Mouse (Mus musculus) liver, embryonic 15.5 days (tissue): ENCODE measurements around the gene Tmf1. TPM values are rescaled to one million over a fixed set of nuclear protein-coding genes. Genes with fewer than 3 reads are reported as not detected.

Experiments
- ATAC-seq: fragments of 200-750 bp; cut with Nextera tagmentation; 2 replicates; pipeline ENCODE4 v1.8.0; 2017; ENCODE audit warnings: moderate number of reproducible peaks, mild to moderate bottlenecking, moderate library complexity; ENCODE audit not compliant: insufficient read depth
- H3K27ac ChIP-seq: fragments of 300-500 bp; sonication (generic); replicated peaks from 2 replicates; pipeline ENCODE4 v1.5.1; 2015; ENCODE audit warnings: mild to moderate bottlenecking, inconsistent platforms
- H3K27me3 ChIP-seq: fragments of 300-500 bp; sonication (generic); 2 replicates; pipeline ENCODE4 v1.6.1; 2015; ENCODE audit warnings: mild to moderate bottlenecking, inconsistent platforms
- H3K36me3 ChIP-seq: fragments of 300-500 bp; sonication (generic); replicated peaks from 2 replicates; pipeline ENCODE4 v1.6.1; 2015; ENCODE audit warnings: moderate library complexity, mild to moderate bottlenecking, inconsistent platforms
- H3K4me1 ChIP-seq: fragments of 300-500 bp; sonication (generic); replicated peaks from 2 replicates; pipeline ENCODE4 v1.6.1; 2015; ENCODE audit warnings: inconsistent platforms
- H3K4me2 ChIP-seq: fragments of 300-500 bp; sonication (generic); 2 replicates; pipeline ENCODE4 v1.6.1; 2015; ENCODE audit warnings: moderate library complexity, mild to moderate bottlenecking, inconsistent platforms
- H3K4me3 ChIP-seq: fragments of 300-500 bp; sonication (generic); replicated peaks from 2 replicates; pipeline ENCODE4 v1.5.1; 2015; ENCODE audit warnings: mild to moderate bottlenecking, inconsistent platforms
- H3K9ac ChIP-seq: fragments of 300-500 bp; sonication (generic); 2 replicates; pipeline ENCODE4 v1.6.1; 2015; ENCODE audit warnings: moderate library complexity, mild to moderate bottlenecking, inconsistent platforms
- H3K9me3 ChIP-seq: fragments of 300-500 bp; sonication (generic); replicated peaks from 2 replicates; pipeline ENCODE4 v1.6.1; 2016; ENCODE audit warnings: inconsistent platforms
- WGBS: fragments of 180-500 bp; shearing (Covaris S2); methylation state at CpG from one replicate; pipeline ENCODE4 v1.1.7; 2015; ENCODE audit warnings: mixed read lengths; ENCODE audit not compliant: insufficient replicate concordance; 5-methylcytosine and 5-hydroxymethylcytosine counted together
- polyA plus RNA-seq: library from polyadenylated mRNA; unstranded; fragments of >200 nt; fragmentation: Nextera tagmentation; extraction: Ambion mirVana; gene quantifications from 2 replicates; pipeline ENCODE4 v1.2.1, GENCODE M21; 2015

Tmf1 gene
- polyA plus RNA-seq, 1 experiment from 2014 or later = 13.2 TPM

DNA sequence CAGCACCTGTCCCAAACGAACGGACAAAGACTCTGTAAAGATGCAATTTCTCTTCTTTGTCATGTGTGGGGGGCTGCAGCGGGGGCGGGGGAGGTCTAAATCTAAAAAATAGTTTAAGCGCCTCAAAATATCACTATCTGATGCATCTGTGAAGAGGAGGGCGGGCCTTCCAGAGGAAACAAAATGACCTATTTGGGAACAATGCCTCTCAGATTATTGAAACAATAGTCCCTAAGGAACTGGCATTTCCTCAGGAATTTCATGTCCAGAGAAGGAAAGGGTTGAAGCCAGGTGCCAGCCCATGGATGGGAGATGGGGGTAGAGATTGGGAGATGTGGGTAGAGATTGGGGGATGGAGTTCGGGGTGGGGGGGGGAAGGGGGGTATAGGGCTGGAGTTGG is 37.1 kb downstream of the Tmf1 start:
- H3K4me3 ChIP-seq = no peak overlapping the region
- no peaks in the 10 kb centered on the region; the same call in 1 of the 2 replicates for H3K36me3 ChIP-seq
- H3K4me2 ChIP-seq = no peak overlapping the region
- WGBS = 61% methylated on average over 7 of the region's 7 CpGs
- H3K27ac ChIP-seq = no peak overlapping the region
- no peaks in the 10 kb centered on the region for H3K9me3 ChIP-seq
- H3K27me3 ChIP-seq = no peaks in the 10 kb centered on the region
- H3K9ac ChIP-seq = no peak overlapping the region
- ATAC-seq = no peak
- no peaks in the 10 kb centered on the region for H3K4me1 ChIP-seq

DNA sequence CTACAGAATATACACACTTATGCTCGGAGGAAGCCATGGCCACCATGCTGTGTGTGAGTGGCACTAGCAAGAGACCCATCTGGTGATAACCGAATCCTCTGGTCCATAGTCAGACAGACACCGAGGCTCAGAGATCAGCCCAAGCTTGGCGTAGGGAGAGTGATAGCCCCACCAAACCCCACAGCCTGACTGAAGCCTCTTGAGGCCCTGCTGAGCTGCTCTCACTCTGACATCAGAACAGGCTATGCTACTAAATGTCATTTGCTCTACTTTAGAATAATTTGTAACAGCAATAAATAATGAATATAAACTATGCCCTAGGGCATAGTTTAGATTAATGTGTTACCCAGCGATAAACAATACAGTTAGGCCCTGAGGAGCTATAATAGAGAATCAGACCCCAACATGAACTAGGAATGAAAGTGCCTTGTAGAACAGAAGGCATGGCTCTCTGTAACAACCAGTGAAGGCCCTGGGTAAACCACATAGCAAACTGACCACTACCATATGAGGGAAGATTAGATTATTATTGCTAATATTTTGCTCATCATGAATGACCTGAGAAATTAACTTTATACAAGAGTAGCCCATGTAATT is 46.1 kb downstream of the Tmf1 start:
- Histone ChIP-seq H3K27ac (no peak overlapping the region), H3K4me1 (no peaks in the 10 kb centered on the region), H3K27me3 (no peaks in the 10 kb centered on the region), H3K36me3 (no peaks in the 10 kb centered on the region), H3K9ac (no peak overlapping the region), H3K9me3 (no peaks in the 10 kb centered on the region), H3K4me3 (no peak overlapping the region), H3K4me2 (no peak overlapping the region)
- no peak for ATAC-seq
- 71% methylated on average over 5 of the region's 5 CpGs for WGBS

DNA sequence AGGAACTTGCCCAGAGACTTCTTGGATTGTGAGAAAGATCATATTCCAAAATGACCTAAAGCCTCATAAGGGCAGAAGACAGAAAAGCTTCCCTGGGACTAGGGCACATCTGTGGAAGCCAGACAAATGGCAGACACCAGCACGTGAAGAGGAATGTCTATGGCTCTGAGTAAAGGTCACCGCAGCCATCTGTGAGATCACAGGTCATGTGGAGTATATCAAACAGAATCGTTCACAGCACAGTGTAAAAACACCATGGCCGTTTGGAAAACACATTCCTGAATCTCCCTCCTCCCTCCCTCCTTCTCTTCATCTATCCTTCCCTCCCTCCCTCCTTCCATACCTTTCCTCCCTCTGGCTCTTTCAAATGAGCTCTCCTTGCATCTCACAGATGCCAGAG is 47.1 kb downstream of the Tmf1 start:
- no peak for ATAC-seq
- no peaks in the 10 kb centered on the region for H3K27me3 ChIP-seq
- no peak overlapping the region for H3K27ac ChIP-seq
- H3K9ac ChIP-seq = no peak overlapping the region
- no peaks in the 10 kb centered on the region for H3K9me3 ChIP-seq
- no peak overlapping the region for H3K4me3 ChIP-seq
- H3K4me2 ChIP-seq = no peak overlapping the region
- no peaks in the 10 kb centered on the region for H3K36me3 ChIP-seq
- WGBS = 70% methylated on average over 4 of the region's 4 CpGs
- H3K4me1 ChIP-seq = no peaks in the 10 kb centered on the region

DNA sequence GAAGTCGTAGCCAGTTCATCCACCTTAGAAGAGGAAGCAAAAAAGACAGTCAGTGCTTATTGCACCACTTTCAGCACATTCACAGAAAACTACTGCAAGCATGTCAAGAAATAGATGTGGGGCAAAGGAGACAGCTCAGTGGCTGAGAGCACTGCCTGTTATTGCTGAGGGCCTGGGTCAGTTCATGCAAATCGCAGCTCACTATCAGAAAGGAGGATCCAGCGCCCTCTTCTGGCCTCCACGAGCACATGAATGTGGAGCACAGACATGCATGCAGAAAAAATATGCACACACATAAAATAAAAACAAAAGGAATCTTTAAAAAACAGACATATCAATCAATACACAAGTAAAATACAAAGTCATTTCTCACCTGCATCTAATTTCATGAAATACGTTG is 47.9 kb downstream of the Tmf1 start:
- Histone ChIP-seq H3K27ac (no peak overlapping the region), H3K27me3 (no peaks in the 10 kb centered on the region), H3K4me1 (no peaks in the 10 kb centered on the region), H3K36me3 (no peaks in the 10 kb centered on the region), H3K9me3 (no peaks in the 10 kb centered on the region), H3K4me3 (no peak overlapping the region), H3K9ac (no peak overlapping the region), H3K4me2 (no peak overlapping the region)
- no peak for ATAC-seq
- 60% methylated on average over 5 of the region's 5 CpGs for WGBS

DNA sequence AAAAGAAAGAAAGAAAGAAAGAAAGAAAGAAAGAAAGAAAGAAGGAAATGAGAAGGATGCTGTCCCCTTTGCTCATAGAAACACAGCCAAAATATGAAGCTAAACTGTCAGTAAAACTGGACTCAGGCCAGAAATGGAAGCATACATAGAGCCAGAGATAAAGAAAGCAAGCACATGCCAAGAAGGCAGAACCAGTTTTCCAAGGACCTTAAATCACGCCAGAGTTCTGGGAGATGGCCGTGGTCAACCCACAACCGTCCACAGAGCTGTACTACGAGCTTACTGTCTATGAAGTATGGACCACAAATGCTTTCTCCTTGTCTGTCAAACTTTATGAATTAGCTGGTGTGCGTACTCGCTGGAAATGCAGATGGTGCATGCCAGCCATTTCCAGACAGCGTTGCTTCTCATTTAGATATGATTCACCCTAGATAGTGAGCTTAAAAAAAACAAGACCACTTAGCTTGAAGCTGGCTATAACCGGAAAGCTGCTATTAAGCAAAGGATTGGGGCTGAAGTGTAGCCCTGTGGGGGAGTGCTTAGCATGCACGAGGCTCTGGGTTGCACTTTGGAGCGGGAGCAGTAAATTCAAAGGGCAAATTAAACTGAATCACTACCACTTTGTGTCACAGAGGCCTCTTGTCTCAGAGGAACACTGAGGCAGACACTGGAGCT is 54.4 kb downstream of the Tmf1 start:
- H3K4me2 ChIP-seq = no peak overlapping the region
- no peaks in the 10 kb centered on the region for H3K27me3 ChIP-seq
- no peak overlapping the region for H3K9ac ChIP-seq
- no peaks in the 10 kb centered on the region for H3K9me3 ChIP-seq
- no peak overlapping the region for H3K4me3 ChIP-seq
- no peak for ATAC-seq
- no peaks in the 10 kb centered on the region for H3K4me1 ChIP-seq
- no peaks in the 10 kb centered on the region for H3K36me3 ChIP-seq
- no peak overlapping the region for H3K27ac ChIP-seq
- 69% methylated on average over 10 of the region's 10 CpGs for WGBS

DNA sequence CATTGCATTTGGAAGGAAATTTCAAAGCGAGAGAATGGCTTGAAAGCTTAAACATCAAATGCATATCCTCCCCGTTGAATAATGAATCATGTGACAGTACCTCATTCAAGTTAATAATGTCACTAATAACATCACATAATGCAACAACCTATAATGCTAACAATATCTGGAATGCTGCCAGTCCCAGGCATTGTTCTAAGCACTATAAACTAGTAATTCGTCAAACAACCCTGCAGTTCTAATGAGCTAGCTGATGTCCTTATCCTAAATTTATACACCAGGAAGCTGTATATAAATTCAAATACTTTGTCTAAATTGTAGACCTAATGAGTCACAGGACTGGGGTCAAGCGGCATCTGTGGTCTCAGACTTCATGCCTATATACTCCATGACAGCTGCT is 58.0 kb downstream of the Tmf1 start:
- no peaks in the 10 kb centered on the region for H3K9me3 ChIP-seq
- no peak overlapping the region for H3K4me3 ChIP-seq
- 72% methylated on average over 4 of the region's 4 CpGs for WGBS
- H3K36me3 ChIP-seq = 0 out of 2 replicates have a peak, but pooled peaks cover 8% of the 10 kb centered on the region
- H3K9ac ChIP-seq = no peak overlapping the region
- ATAC-seq = no peak
- no peaks in the 10 kb centered on the region for H3K27me3 ChIP-seq
- peaks cover 4% of the 10 kb centered on the region; the same call in 1 of the 2 replicates for H3K4me1 ChIP-seq
- no peak overlapping the region for H3K4me2 ChIP-seq
- no peak overlapping the region for H3K27ac ChIP-seq

DNA sequence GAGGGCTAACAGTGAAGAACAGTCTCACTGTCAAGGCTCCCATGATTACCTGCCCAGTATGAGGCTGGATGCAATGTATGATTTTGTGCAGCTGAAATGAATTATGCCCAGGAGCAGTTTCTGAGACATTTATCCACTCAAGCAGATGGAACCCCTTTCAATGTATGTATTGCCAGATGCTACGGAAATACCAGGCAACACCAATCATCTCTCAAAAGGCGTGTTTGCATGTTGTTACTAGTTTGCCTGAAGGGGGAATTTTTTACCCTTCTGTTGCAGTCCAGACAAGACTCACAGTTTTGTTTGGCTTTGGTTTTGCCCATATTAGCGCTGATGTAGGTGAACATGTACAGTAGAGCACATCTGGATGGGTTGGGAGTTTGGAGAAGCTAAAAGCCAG is 60.6 kb downstream of the Tmf1 start:
- WGBS = 83% methylated on average over 3 of the region's 3 CpGs
- no peak for ATAC-seq
- Histone ChIP-seq H3K36me3 (0 out of 2 replicates have a peak, but pooled peaks cover 8% of the 10 kb centered on the region), H3K27me3 (no peaks in the 10 kb centered on the region), H3K9ac (no peak overlapping the region), H3K9me3 (no peaks in the 10 kb centered on the region), H3K4me1 (peaks cover 4% of the 10 kb centered on the region; the same call in 1 of the 2 replicates), H3K4me3 (no peak overlapping the region), H3K27ac (no peak overlapping the region), H3K4me2 (no peak overlapping the region)

DNA sequence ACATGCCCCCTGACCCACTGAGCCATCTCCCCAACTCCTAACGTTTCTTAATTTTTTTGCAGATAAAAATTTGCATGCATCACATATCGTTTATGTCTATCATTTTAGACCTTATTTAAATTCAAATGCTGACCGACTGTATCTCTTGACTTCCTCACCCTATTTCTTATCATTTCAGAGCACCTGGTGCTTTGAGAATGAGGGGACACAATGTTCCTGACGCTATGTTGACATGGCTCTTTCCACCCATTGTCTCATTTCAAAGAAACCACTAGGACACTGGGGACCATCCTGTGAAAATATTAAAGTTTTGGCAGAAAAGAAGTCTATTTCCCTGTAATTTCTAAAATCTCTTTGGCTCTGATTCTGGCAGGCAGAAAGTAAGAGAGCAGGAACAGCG is 62.0 kb downstream of the Tmf1 start:
- H3K36me3 ChIP-seq = 0 out of 2 replicates have a peak, but pooled peaks cover 8% of the 10 kb centered on the region
- no peak for ATAC-seq
- peaks cover 4% of the 10 kb centered on the region; the same call in 1 of the 2 replicates for H3K4me1 ChIP-seq
- 36% methylated on average over 5 of the region's 5 CpGs for WGBS
- H3K9me3 ChIP-seq = no peaks in the 10 kb centered on the region
- H3K9ac ChIP-seq = no peak overlapping the region
- H3K4me3 ChIP-seq = no peak overlapping the region
- H3K27me3 ChIP-seq = no peaks in the 10 kb centered on the region
- no peak overlapping the region for H3K27ac ChIP-seq
- H3K4me2 ChIP-seq = no peak overlapping the region

DNA sequence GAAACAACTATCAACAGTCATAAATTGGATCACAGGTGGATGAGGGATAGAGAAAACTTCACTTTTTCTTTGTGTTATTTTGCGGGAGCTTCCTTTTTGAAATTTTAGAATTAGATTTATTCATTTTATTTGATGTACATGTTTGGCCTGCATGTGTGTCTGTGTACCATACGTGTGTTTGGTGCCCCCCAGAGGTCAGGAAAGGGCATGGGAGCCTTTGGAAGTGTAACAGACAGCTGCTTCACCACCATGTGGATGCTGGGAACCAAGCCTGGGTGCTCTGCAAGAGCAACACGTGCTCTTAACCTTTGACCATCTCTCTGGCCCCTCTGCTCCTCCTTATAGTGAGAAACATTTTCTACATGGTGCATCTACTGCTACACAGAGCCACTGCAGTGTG is 64.1 kb downstream of the Tmf1 start:
- H3K27ac ChIP-seq = no peak overlapping the region
- H3K36me3 ChIP-seq = 0 out of 2 replicates have a peak, but pooled peaks cover 8% of the 10 kb centered on the region
- ATAC-seq = no peak
- 55% methylated on average over 3 of the region's 3 CpGs for WGBS
- H3K4me1 ChIP-seq = peaks cover 4% of the 10 kb centered on the region; the same call in 1 of the 2 replicates
- no peak overlapping the region for H3K4me3 ChIP-seq
- no peaks in the 10 kb centered on the region for H3K9me3 ChIP-seq
- H3K9ac ChIP-seq = no peak overlapping the region
- H3K4me2 ChIP-seq = no peak overlapping the region
- H3K27me3 ChIP-seq = no peaks in the 10 kb centered on the region

DNA sequence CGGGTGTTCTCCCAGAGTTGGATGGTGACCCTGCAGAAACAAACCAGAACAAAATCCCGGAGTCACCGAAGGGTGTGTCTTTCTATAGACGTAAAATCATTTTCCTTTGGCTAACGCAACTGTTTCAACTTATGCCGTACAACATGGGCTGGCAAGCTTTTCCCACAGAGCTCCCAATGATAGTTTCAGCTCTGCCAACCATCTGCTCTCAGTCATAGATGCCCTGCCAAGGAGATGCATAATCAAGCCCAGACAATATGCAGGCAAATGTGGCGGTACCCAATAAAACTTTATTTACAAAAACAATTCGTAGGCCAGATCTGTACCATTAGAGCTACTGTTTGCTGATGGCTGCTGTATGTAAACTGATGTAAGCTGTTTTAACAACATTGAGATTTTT is 66.7 kb downstream of the Tmf1 start:
- Histone ChIP-seq H3K4me2 (no peak overlapping the region), H3K9me3 (no peaks in the 10 kb centered on the region), H3K36me3 (0 out of 2 replicates have a peak, but pooled peaks cover under 1% of the 10 kb centered on the region), H3K27me3 (no peaks in the 10 kb centered on the region), H3K4me1 (peaks cover 4% of the 10 kb centered on the region; the same call in 1 of the 2 replicates), H3K4me3 (no peak overlapping the region), H3K27ac (no peak overlapping the region), H3K9ac (no peak overlapping the region)
- ATAC-seq = no peak
- 82% methylated on average over 8 of the region's 8 CpGs for WGBS

DNA sequence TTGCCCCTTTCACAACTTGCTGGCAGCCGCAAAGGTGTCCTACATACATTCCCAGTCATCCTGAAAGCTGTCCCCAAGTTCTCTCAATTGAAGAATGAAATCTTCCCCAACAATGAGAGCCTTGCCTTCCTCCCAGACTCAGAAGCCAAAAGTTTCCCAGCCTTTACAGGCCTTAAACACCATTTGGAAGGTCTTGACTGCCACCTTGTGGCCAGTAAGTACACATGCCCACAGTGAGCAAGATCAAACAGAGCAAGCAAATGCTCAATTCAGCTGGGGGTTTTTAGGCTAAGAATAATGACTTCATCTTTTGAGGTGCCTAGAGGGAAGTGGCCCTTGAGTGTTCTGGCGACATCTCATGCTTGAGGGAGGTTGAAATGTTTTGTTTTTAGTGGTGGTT is 72.1 kb downstream of the Tmf1 start:
- 34% methylated on average over 2 of the region's 2 CpGs for WGBS
- Histone ChIP-seq H3K9ac (no peak overlapping the region), H3K4me3 (no peak overlapping the region), H3K4me2 (no peak overlapping the region), H3K27me3 (peaks cover 20% of the 10 kb centered on the region), H3K36me3 (no peaks in the 10 kb centered on the region), H3K27ac (no peak overlapping the region), H3K9me3 (no peaks in the 10 kb centered on the region), H3K4me1 (no peaks in the 10 kb centered on the region)
- ATAC-seq = no peak
